Mouse (Mus musculus) splenic B cell, adult 2 months (primary cell): Measurements from ENCODE around the gene Vsir.
A peak's percentile ranks its signal among the peaks of the same experiment; 100 is the strongest.

Experiments
- DNase-seq: peaks from one replicate; pipeline ENCODE4 v3.0.0-alpha.2; 2011; ENCODE audit warnings: low read depth, low spot score
- H3K27me3 ChIP-seq: 2 replicates; pipeline ENCODE4 v1.6.1; 2012; ENCODE audit warnings: mild to moderate bottlenecking, low read length, moderate library complexity, mixed read lengths; ENCODE audit not compliant: control insufficient read depth, poor library complexity, insufficient read depth, severe bottlenecking
- H3K36me3 ChIP-seq: 2 replicates; pipeline ENCODE4 v1.6.1; 2012; ENCODE audit warnings: mild to moderate bottlenecking, low read length, moderate library complexity, mixed read lengths; ENCODE audit not compliant: control insufficient read depth, poor library complexity, insufficient read depth, severe bottlenecking

The Vsir gene

GRCm38 (mm10) chr10:60363426-60363825, 16.8 kb downstream of the Vsir start:
- 0 out of 2 replicates have a peak, but pooled peaks cover 2% of the 10 kb centered on the region for H3K36me3 ChIP-seq
- no peaks in the 10 kb centered on the region for H3K27me3 ChIP-seq
- no peak for DNase-seq

GRCm38 (mm10) chr10:60367145-60367544, 20.5 kb downstream of the Vsir start:
- H3K36me3 ChIP-seq: no peaks in the 10 kb centered on the region
- H3K27me3 ChIP-seq: no peaks in the 10 kb centered on the region
- DNase-seq: no peak

- DNase-seq: no peak
- no peaks in the 10 kb centered on the region for H3K27me3 ChIP-seq
- H3K36me3 ChIP-seq: no peaks in the 10 kb centered on the region
These were observed 21.3 kb downstream of the Vsir start for GRCm38 (mm10) chr10:60367904-60368303.

- no peaks in the 10 kb centered on the region for H3K36me3 ChIP-seq
- H3K27me3 ChIP-seq: no peaks in the 10 kb centered on the region
- no peak for DNase-seq
These were observed 22.8 kb downstream of the Vsir start for GRCm38 (mm10) chr10:60369405-60369804.

- DNase-seq: no peak
- no peaks in the 10 kb centered on the region for H3K36me3 ChIP-seq
- H3K27me3 ChIP-seq: no peaks in the 10 kb centered on the region
These were observed 23.4 kb downstream of the Vsir start for GRCm38 (mm10) chr10:60370098-60370497.

GRCm38 (mm10) chr10:60370601-60371061, 24.0 kb downstream of the Vsir start:
- Histone ChIP-seq H3K27me3 (no peaks in the 10 kb centered on the region), H3K36me3 (no peaks in the 10 kb centered on the region)
- peak; percentile 63 for DNase-seq

- H3K27me3 ChIP-seq: no peaks in the 10 kb centered on the region
- H3K36me3 ChIP-seq: no peaks in the 10 kb centered on the region
- peak; percentile 64 for DNase-seq
These were observed 25.1 kb downstream of the Vsir start for GRCm38 (mm10) chr10:60371596-60372386.

- Histone ChIP-seq H3K36me3 (no peaks in the 10 kb centered on the region), H3K27me3 (no peaks in the 10 kb centered on the region)
- no peak for DNase-seq
These were observed 26.9 kb downstream of the Vsir start for GRCm38 (mm10) chr10:60373543-60373936.

- DNase-seq: no peak
- Histone ChIP-seq H3K27me3 (no peaks in the 10 kb centered on the region), H3K36me3 (no peaks in the 10 kb centered on the region)
These were observed 27.4 kb downstream of the Vsir start for GRCm38 (mm10) chr10:60373937-60374578.

- H3K36me3 ChIP-seq: no peaks in the 10 kb centered on the region
- no peaks in the 10 kb centered on the region for H3K27me3 ChIP-seq
- no peak for DNase-seq
These were observed 30.1 kb downstream of the Vsir start for GRCm38 (mm10) chr10:60376704-60377103.

- no peaks in the 10 kb centered on the region for H3K27me3 ChIP-seq
- DNase-seq: no peak
- H3K36me3 ChIP-seq: no peaks in the 10 kb centered on the region
These were observed 32.8 kb downstream of the Vsir start for GRCm38 (mm10) chr10:60379419-60379957.

GRCm38 (mm10) chr10:60380229-60380628, 33.6 kb downstream of the Vsir start:
- Histone ChIP-seq H3K36me3 (no peaks in the 10 kb centered on the region), H3K27me3 (no peaks in the 10 kb centered on the region)
- peak; percentile 29 for DNase-seq

- Histone ChIP-seq H3K27me3 (no peaks in the 10 kb centered on the region), H3K36me3 (no peaks in the 10 kb centered on the region)
- DNase-seq: peak; percentile 26
These were observed 34.7 kb downstream of the Vsir start for GRCm38 (mm10) chr10:60381142-60381925.

- DNase-seq: peak; percentile 48
- no peaks in the 10 kb centered on the region for H3K36me3 ChIP-seq
- H3K27me3 ChIP-seq: no peaks in the 10 kb centered on the region
These were observed 41.7 kb downstream of the Vsir start for GRCm38 (mm10) chr10:60388332-60388731.
